ENCODE assay signal across 8 mouse cellular contexts in genomic region chr17:28909252-28909941, GRCm38 (mm10). TPM values are rescaled to one million over a fixed set of nuclear protein-coding genes. Genes with fewer than 3 reads are reported as not detected.
DNase-seq lines count a peak whose midpoint lies in the region; ATAC-seq and TF ChIP-seq lines count a peak whose summit lies in the region.

No protein-coding gene starts in this region.

- peak overlapping the region; percentile 4 for H3K4me2 ChIP-seq in forebrain, postnatal 0 days (ENCODE audit: low read depth)
- H3K4me2 ChIP-seq in intestine, postnatal 0 days (replicated peaks; ENCODE audit: low read depth): peak overlapping the region; percentile 49
- H3K4me2 ChIP-seq in liver, embryonic 16.5 days (ENCODE audit: low read depth, low read length): peak overlapping the region; percentile 52
- peak overlapping the region; percentile 51 for H3K4me2 ChIP-seq in neural tube, embryonic 15.5 days

- H3K4me1 ChIP-seq in forebrain, postnatal 0 days (ENCODE audit: insufficient read depth): peaks cover 22% of the 10 kb centered on the region; the same call in 1 of the 2 replicates
- no peaks in the 10 kb centered on the region for H3K4me1 ChIP-seq in intestine, postnatal 0 days (replicated peaks; ENCODE audit: control insufficient read depth, insufficient read depth, low read length)
- H3K4me1 ChIP-seq in liver, embryonic 16.5 days (ENCODE audit: control insufficient read depth, low read depth, low read length): no peaks in the 10 kb centered on the region; the same call in 1 of the 2 replicates
- H3K4me1 ChIP-seq in neural tube, embryonic 15.5 days: peaks cover 19% of the 10 kb centered on the region

- H3K36me3 ChIP-seq in forebrain, postnatal 0 days (ENCODE audit: insufficient read depth): no peaks in the 10 kb centered on the region
- H3K36me3 ChIP-seq in intestine, postnatal 0 days (ENCODE audit: control insufficient read depth, insufficient read depth): peaks cover 21% of the 10 kb centered on the region; the same call in 1 of the 2 replicates
- H3K36me3 ChIP-seq in liver, embryonic 16.5 days (ENCODE audit: control insufficient read depth, insufficient read depth): no peaks in the 10 kb centered on the region
- H3K36me3 ChIP-seq in neural tube, embryonic 15.5 days: no peaks in the 10 kb centered on the region

- H3K9me3 ChIP-seq in forebrain, postnatal 0 days (ENCODE audit: low read length): no peaks in the 10 kb centered on the region
- no peaks in the 10 kb centered on the region for H3K9me3 ChIP-seq in intestine, postnatal 0 days (ENCODE audit: control insufficient read depth)
- H3K9me3 ChIP-seq in liver, embryonic 16.5 days (replicated peaks; ENCODE audit: control insufficient read depth, low read length): no peaks in the 10 kb centered on the region
- no peaks in the 10 kb centered on the region for H3K9me3 ChIP-seq in neural tube, embryonic 15.5 days (replicated peaks)

- no peak overlapping the region for H3K4me3 ChIP-seq in forebrain, postnatal 0 days (ENCODE audit: low read depth, low read length)
- H3K4me3 ChIP-seq in intestine, postnatal 0 days (ENCODE audit: low read depth, low read length): peak overlapping the region; percentile 5; the same call in 1 of the 2 replicates
- peak overlapping the region; percentile 4; the same call in 1 of the 2 replicates for H3K4me3 ChIP-seq in liver, embryonic 16.5 days (ENCODE audit: low read depth, low read length)
- H3K4me3 ChIP-seq in neural tube, embryonic 15.5 days (replicated peaks): 0 out of 2 replicates have a peak overlapping the region, but pooled peaks have one; percentile 8

- H3K9ac ChIP-seq in forebrain, postnatal 0 days: no peak overlapping the region
- 0 out of 2 replicates have a peak overlapping the region, but pooled peaks have one; percentile 5 for H3K9ac ChIP-seq in intestine, postnatal 0 days (ENCODE audit: low read depth, low read length)
- H3K9ac ChIP-seq in liver, embryonic 16.5 days (ENCODE audit: low read depth, low read length): no peak overlapping the region
- H3K9ac ChIP-seq in neural tube, embryonic 15.5 days (replicated peaks): no peak overlapping the region; the same call in 1 of the 2 replicates

- H3K27ac ChIP-seq in forebrain, postnatal 0 days (ENCODE audit: low read depth, low read length): no peak overlapping the region
- H3K27ac ChIP-seq in intestine, postnatal 0 days (ENCODE audit: low read depth, low read length): no peak overlapping the region
- H3K27ac ChIP-seq in liver, embryonic 16.5 days (ENCODE audit: low read length): no peak overlapping the region
- no peak overlapping the region for H3K27ac ChIP-seq in neural tube, embryonic 15.5 days (replicated peaks)

- WGBS in forebrain, postnatal 0 days: 15% methylated on average over 29 of the region's 29 CpGs
- WGBS in intestine, postnatal 0 days: 25% methylated on average over 29 of the region's 29 CpGs
- WGBS in liver, embryonic 16.5 days (ENCODE audit: insufficient replicate concordance): 2% methylated on average over 29 of the region's 29 CpGs
- 10% methylated on average over 29 of the region's 29 CpGs for WGBS in neural tube, embryonic 15.5 days

- peak; percentile 36 to 47 for DNase-seq in left cerebral cortex, adult 18-20 months (ENCODE audit: low spot score in 2 of 2)
- DNase-seq in left cerebral cortex, adult 9 months (ENCODE audit: low spot score in 2 of 2): no peak
- peak; percentile 67 for DNase-seq in WW6 (ENCODE audit: low read depth, low spot score)
- peak; percentile 53 for DNase-seq in forebrain, postnatal 0 days

- ATAC-seq in forebrain, postnatal 0 days: no peak
- no peak for ATAC-seq in intestine, postnatal 0 days
- no peak for ATAC-seq in liver, embryonic 16.5 days (ENCODE audit: low read depth)
- no peak for ATAC-seq in neural tube, embryonic 15.5 days (ENCODE audit: low FRiP score)
- no peak for ATAC-seq in monocyte, adult 5-6 weeks (replicated peaks; ENCODE audit: insufficient number of reproducible peaks, low FRiP score, low TSS enrichment, poor library complexity, severe bottlenecking)

- peak; percentile 66 for TF ChIP-seq CTCF in forebrain, postnatal 0 days (IDR thresholded peaks at IDR 0.05; ENCODE audit: low read depth)
- TF ChIP-seq CTCF in intestine, postnatal 0 days (IDR thresholded peaks at IDR 0.05; ENCODE audit: low read depth): peak; percentile 80

- no peaks in the 10 kb centered on the region for H3K27me3 ChIP-seq in forebrain, postnatal 0 days (ENCODE audit: insufficient read depth, low read length)
- no peaks in the 10 kb centered on the region for H3K27me3 ChIP-seq in intestine, postnatal 0 days (replicated peaks; ENCODE audit: control insufficient read depth, insufficient read depth, low read length)
- H3K27me3 ChIP-seq in liver, embryonic 16.5 days (ENCODE audit: control insufficient read depth, insufficient read depth, low read depth, low read length): peaks cover 10% of the 10 kb centered on the region
- H3K27me3 ChIP-seq in neural tube, embryonic 15.5 days (replicated peaks): peaks cover 16% of the 10 kb centered on the region; the same call in 1 of the 2 replicates

RNA-seq across cellular contexts. Expression of gene 4930539E08Rik, which starts 5.7 kb away (rescaled TPM):
- total RNA-seq in left cerebral cortex, adult 18-20 months (2021): 10 to 100 TPM in 1 of 2 experiments, 1 to 10 TPM in 1; 8.6 to 10.7 TPM
- total RNA-seq in forebrain, postnatal 0 days (2014; rRNA removed): 3.3 and 4.1 TPM in 2 replicates
- 1.8 and 2.1 TPM in 2 replicates for polyA plus RNA-seq in forebrain, postnatal 0 days (2015; fragmentation: Nextera tagmentation; extraction: Ambion mirVana)
- 2.9 and 3.5 TPM in 2 replicates for polyA plus RNA-seq in intestine, postnatal 0 days (2015; fragmentation: Nextera tagmentation; extraction: Ambion mirVana)
- polyA plus RNA-seq in liver, embryonic 16.5 days (2015; fragmentation: Nextera tagmentation; extraction: Ambion mirVana): 0.06 TPM in 1 of 2 replicates, not detected in the other
- 1.1 and 1.6 TPM in 2 replicates for polyA plus RNA-seq in neural tube, embryonic 15.5 days (2015; fragmentation: Nextera tagmentation; extraction: Ambion mirVana)
- total RNA-seq in monocyte, adult 5-6 weeks (2017): 0.38 to 0.78 TPM in 2 of 3 replicates, not detected in the other

RNA-seq across cellular contexts. Expression of gene Pxt1, which starts 34.2 kb away (rescaled TPM):
- total RNA-seq in left cerebral cortex, adult 18-20 months (2021): not detected
- total RNA-seq in forebrain, postnatal 0 days (2014; rRNA removed): not detected in 2 replicates
- polyA plus RNA-seq in forebrain, postnatal 0 days (2015; fragmentation: Nextera tagmentation; extraction: Ambion mirVana): not detected in 2 replicates
- not detected in 2 replicates for polyA plus RNA-seq in intestine, postnatal 0 days (2015; fragmentation: Nextera tagmentation; extraction: Ambion mirVana)
- polyA plus RNA-seq in liver, embryonic 16.5 days (2015; fragmentation: Nextera tagmentation; extraction: Ambion mirVana): 0.35 and 0.37 TPM in 2 replicates
- polyA plus RNA-seq in neural tube, embryonic 15.5 days (2015; fragmentation: Nextera tagmentation; extraction: Ambion mirVana): 0.24 TPM in 1 of 2 replicates, not detected in the other
- total RNA-seq in monocyte, adult 5-6 weeks (2017): not detected in 3 replicates

RNA-seq across cellular contexts. Expression of gene Kctd20, which starts 42.4 kb away (rescaled TPM):
- total RNA-seq in left cerebral cortex, adult 18-20 months (2021): 10 to 100 TPM; 67.7 to 71.2 TPM
- total RNA-seq in forebrain, postnatal 0 days (2014; rRNA removed): 69.2 and 77.3 TPM in 2 replicates
- 63.4 and 72.9 TPM in 2 replicates for polyA plus RNA-seq in forebrain, postnatal 0 days (2015; fragmentation: Nextera tagmentation; extraction: Ambion mirVana)
- 25.6 and 27.0 TPM in 2 replicates for polyA plus RNA-seq in intestine, postnatal 0 days (2015; fragmentation: Nextera tagmentation; extraction: Ambion mirVana)
- 80.0 and 82.0 TPM in 2 replicates for polyA plus RNA-seq in liver, embryonic 16.5 days (2015; fragmentation: Nextera tagmentation; extraction: Ambion mirVana)
- 78.9 and 81.3 TPM in 2 replicates for polyA plus RNA-seq in neural tube, embryonic 15.5 days (2015; fragmentation: Nextera tagmentation; extraction: Ambion mirVana)
- 67.0 to 103 TPM (median 95.1 TPM) in 3 replicates for total RNA-seq in monocyte, adult 5-6 weeks (2017)

RNA-seq across cellular contexts. Expression of gene Pnpla1, which starts 51.2 kb away (rescaled TPM):
- under 1 TPM; 0.53 to 0.54 TPM for total RNA-seq in left cerebral cortex, adult 18-20 months (2021)
- not detected in 2 replicates for total RNA-seq in forebrain, postnatal 0 days (2014; rRNA removed)
- 0.04 TPM in 1 of 2 replicates, not detected in the other for polyA plus RNA-seq in forebrain, postnatal 0 days (2015; fragmentation: Nextera tagmentation; extraction: Ambion mirVana)
- 0.12 and 0.20 TPM in 2 replicates for polyA plus RNA-seq in intestine, postnatal 0 days (2015; fragmentation: Nextera tagmentation; extraction: Ambion mirVana)
- 0.08 and 0.12 TPM in 2 replicates for polyA plus RNA-seq in liver, embryonic 16.5 days (2015; fragmentation: Nextera tagmentation; extraction: Ambion mirVana)
- polyA plus RNA-seq in neural tube, embryonic 15.5 days (2015; fragmentation: Nextera tagmentation; extraction: Ambion mirVana): 0.06 and 0.15 TPM in 2 replicates
- not detected in 3 replicates for total RNA-seq in monocyte, adult 5-6 weeks (2017)

Comparison
In these comparisons a context has a peak if more than half of its experiments do, and no peak if none do; other contexts are left out.
1. DNase-seq: peak in left cerebral cortex, adult 18-20 months (2 of 2), WW6 (single experiment) and forebrain, postnatal 0 days (single experiment); none in left cerebral cortex, adult 9 months (0 of 2).
2. Peak in every context shown above with its lines, with median percentiles within 50 percentile points of each other: H3K4me2 ChIP-seq.